9 mouse cellular contexts compared by ENCODE assay signal in genomic region chr2:72478176-72478575, GRCm38 (mm10). TPM values are rescaled to one million over a fixed set of nuclear protein-coding genes. Genes with fewer than 3 reads are reported as not detected.
DNase-seq lines count a peak whose midpoint lies in the region; ATAC-seq lines count a peak whose summit lies in the region.
"Had no signal": no experiment of that assay in that cellular context is flagged by ENCODE, and none has a peak within 500 bp of the region (broad histone marks: within the 10 kb centered on the region; RNA-seq: fewer than 3 reads in every experiment).

No protein-coding gene starts in this region.

- peak overlapping the region; percentile 76 for H3K4me3 ChIP-seq in liver, embryonic 11.5 days (ENCODE audit: low read depth, low read length)
- peak overlapping the region; percentile 81 for H3K4me3 ChIP-seq in forebrain, embryonic 11.5 days (ENCODE audit: low read depth, low read length)
- H3K4me3 ChIP-seq in limb, embryonic 12.5 days (replicated peaks): peak overlapping the region; percentile 83
- peak overlapping the region; percentile 63; the same call in 1 of the 2 replicates for H3K4me3 ChIP-seq in stomach, embryonic 14.5 days (ENCODE audit: low read depth, low read length)

- peaks cover 17% of the 10 kb centered on the region for H3K4me1 ChIP-seq in liver, embryonic 11.5 days (replicated peaks; ENCODE audit: control insufficient read depth, insufficient read depth, low read length)
- peaks cover 10% of the 10 kb centered on the region; the same call in 1 of the 2 replicates for H3K4me1 ChIP-seq in forebrain, embryonic 11.5 days (replicated peaks; ENCODE audit: control insufficient read depth, insufficient read depth, low read length)
- H3K4me1 ChIP-seq in limb, embryonic 12.5 days (replicated peaks): peaks cover 49% of the 10 kb centered on the region
- peaks cover 27% of the 10 kb centered on the region for H3K4me1 ChIP-seq in stomach, embryonic 14.5 days (ENCODE audit: control insufficient read depth, insufficient read depth, low read length)

- H3K9ac ChIP-seq in liver, embryonic 11.5 days (ENCODE audit: low read depth, low read length): peak overlapping the region; percentile 81
- peak overlapping the region; percentile 96; the same call in 1 of the 2 replicates for H3K9ac ChIP-seq in forebrain, embryonic 11.5 days (ENCODE audit: low read length)
- no peak overlapping the region for H3K9ac ChIP-seq in limb, embryonic 12.5 days (replicated peaks)
- H3K9ac ChIP-seq in stomach, embryonic 14.5 days (replicated peaks; ENCODE audit: low read depth, low read length): no peak overlapping the region

- peak overlapping the region; percentile 87 for H3K4me2 ChIP-seq in liver, embryonic 11.5 days
- H3K4me2 ChIP-seq in forebrain, embryonic 11.5 days (ENCODE audit: low read depth, low read length, severe bottlenecking): peak overlapping the region; percentile 80
- H3K4me2 ChIP-seq in limb, embryonic 12.5 days: peak overlapping the region; percentile 74
- H3K4me2 ChIP-seq in stomach, embryonic 14.5 days (replicated peaks; ENCODE audit: low read depth, low read length): peak overlapping the region; percentile 89

- peaks cover 31% of the 10 kb centered on the region for H3K36me3 ChIP-seq in liver, embryonic 11.5 days (ENCODE audit: control insufficient read depth, insufficient read depth, low read length)
- peaks cover 6% of the 10 kb centered on the region for H3K36me3 ChIP-seq in forebrain, embryonic 11.5 days (ENCODE audit: control insufficient read depth, insufficient read depth, low read length)
- H3K36me3 ChIP-seq in limb, embryonic 12.5 days: peaks cover 43% of the 10 kb centered on the region
- H3K36me3 ChIP-seq in stomach, embryonic 14.5 days (ENCODE audit: control insufficient read depth, insufficient read depth, low read length): peaks cover 34% of the 10 kb centered on the region

- no peak for ATAC-seq in liver, embryonic 11.5 days (replicated peaks; ENCODE audit: low FRiP score)
- no peak for ATAC-seq in forebrain, embryonic 11.5 days (replicated peaks; ENCODE audit: low FRiP score)
- ATAC-seq in limb, embryonic 12.5 days (ENCODE audit: insufficient number of reproducible peaks, insufficient read depth, low FRiP score, low TSS enrichment, low read depth): no peak
- no peak for ATAC-seq in stomach, embryonic 14.5 days (ENCODE audit: insufficient number of reproducible peaks, insufficient read depth, low FRiP score, low read depth)

- H3K27ac ChIP-seq in liver, embryonic 11.5 days (ENCODE audit: low read depth, low read length): no peak overlapping the region
- no peak overlapping the region for H3K27ac ChIP-seq in forebrain, embryonic 11.5 days (ENCODE audit: low read depth, low read length)
- H3K27ac ChIP-seq in limb, embryonic 12.5 days: no peak overlapping the region
- H3K27ac ChIP-seq in stomach, embryonic 14.5 days (ENCODE audit: low read length): no peak overlapping the region

- H3K27me3 ChIP-seq in liver, embryonic 11.5 days (replicated peaks; ENCODE audit: control insufficient read depth, insufficient read depth, low read length): no peaks in the 10 kb centered on the region
- no peaks in the 10 kb centered on the region for H3K27me3 ChIP-seq in forebrain, embryonic 11.5 days (ENCODE audit: control insufficient read depth, insufficient read depth, low read length)
- no peaks in the 10 kb centered on the region for H3K27me3 ChIP-seq in limb, embryonic 12.5 days
- no peaks in the 10 kb centered on the region for H3K27me3 ChIP-seq in stomach, embryonic 14.5 days (ENCODE audit: control insufficient read depth, insufficient read depth, low read length)

- H3K9me3 ChIP-seq in liver, embryonic 11.5 days (ENCODE audit: control insufficient read depth, low read length): no peaks in the 10 kb centered on the region
- H3K9me3 ChIP-seq in forebrain, embryonic 11.5 days (ENCODE audit: control insufficient read depth, low read length): no peaks in the 10 kb centered on the region
- no peaks in the 10 kb centered on the region for H3K9me3 ChIP-seq in limb, embryonic 12.5 days
- no peaks in the 10 kb centered on the region for H3K9me3 ChIP-seq in stomach, embryonic 14.5 days (ENCODE audit: control insufficient read depth, low read depth, low read length)

- DNase-seq in liver, embryonic 11.5 days (ENCODE audit: low spot score): no peak
- no peak for DNase-seq in liver
- DNase-seq in forebrain, embryonic 11.5 days (ENCODE audit: low spot score): no peak
- no peak for DNase-seq in B cell, adult 2 months
- DNase-seq in ovary, postnatal 10 days (ENCODE audit: low spot score): no peak
- DNase-seq in gastrocnemius, postnatal 10 days: no peak
- DNase-seq: kidney, adult 2 months had no signal

- 78% methylated on average over 4 of the region's 4 CpGs for WGBS in liver, embryonic 11.5 days
- 66% methylated on average over 4 of the region's 4 CpGs for WGBS in forebrain, embryonic 11.5 days
- 75% methylated on average over 4 of the region's 4 CpGs for WGBS in limb, embryonic 12.5 days
- WGBS in stomach, embryonic 14.5 days: 72% methylated on average over 4 of the region's 4 CpGs

RNA-seq across cellular contexts. Expression of gene Cdca7, which starts 2.2 kb away (rescaled TPM):
- 156 and 165 TPM in 2 replicates for polyA plus RNA-seq in liver, embryonic 11.5 days (2014; fragmentation: Nextera tagmentation; extraction: Ambion mirVana)
- polyA plus RNA-seq in forebrain, embryonic 11.5 days (2014; fragmentation: Nextera tagmentation; extraction: Ambion mirVana): 255 and 266 TPM in 2 replicates
- 242 and 246 TPM in 2 replicates for polyA plus RNA-seq in limb, embryonic 12.5 days (2016; fragmentation: Nextera tagmentation; extraction: Ambion mirVana)
- polyA plus RNA-seq in stomach, embryonic 14.5 days (2014; fragmentation: Nextera tagmentation; extraction: Ambion mirVana): 151 and 157 TPM in 2 replicates
- 1 to 10 TPM; 5.0 to 7.1 TPM for total RNA-seq in gastrocnemius, postnatal 10 days (2021)

Comparison
In these comparisons a context has a peak if more than half of its experiments do, and no peak if none do; other contexts are left out.
1. H3K9ac ChIP-seq: peak in liver, embryonic 11.5 days (single experiment) and forebrain, embryonic 11.5 days (single experiment); none in limb, embryonic 12.5 days (single experiment) and stomach, embryonic 14.5 days (single experiment).
2. Peak in every context shown above with its lines, with median percentiles within 50 percentile points of each other: H3K4me2 ChIP-seq and H3K4me3 ChIP-seq.